Mouse (Mus musculus) Muller cell, postnatal 12 days (primary cell): ENCODE data around the gene Slc6a19.
"Not testable (repeated sequence)": the region's sequence is repeated elsewhere in the genome, so short reads cannot be mapped to it uniquely, and the experiment has no call there.

Source experiments
- DNase-seq: peaks from one replicate; pipeline ENCODE4 v3.0.0-alpha.2; 2015; ENCODE audit errors: inconsistent ontology term

Slc6a19 gene

DNA sequence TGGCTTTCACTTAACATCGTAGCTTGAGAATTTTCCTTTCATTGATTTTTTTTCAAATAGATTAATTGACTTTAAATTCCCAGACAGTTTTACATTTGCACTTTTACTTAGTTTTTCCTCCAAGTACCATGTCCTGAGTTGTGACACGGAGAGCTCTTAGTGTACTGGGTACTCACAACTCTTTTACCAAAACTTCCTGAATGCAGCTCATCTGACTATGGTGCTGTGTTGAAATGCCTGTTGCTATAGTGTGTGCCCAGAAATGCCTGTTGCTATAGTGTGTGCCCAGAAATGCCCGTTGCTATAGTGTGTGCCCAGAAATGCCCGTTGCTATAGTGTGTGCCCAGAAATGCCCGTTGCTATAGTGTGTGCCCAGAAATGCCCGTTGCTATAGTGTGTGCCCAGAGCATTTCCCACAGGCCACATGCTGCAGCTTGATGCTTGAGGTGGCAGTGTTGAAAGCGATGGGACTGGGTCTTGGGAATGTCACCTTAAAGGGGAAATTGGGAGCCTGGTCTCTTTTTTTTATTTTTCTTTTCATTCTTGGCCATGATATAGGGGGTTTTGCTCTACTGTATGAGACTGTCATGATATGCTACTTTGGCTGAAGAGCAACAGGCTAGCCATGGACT lies at the start of gene Slc6a19:
Slc6a19 (minus strand) TSS at position 172 of the 632 bp plus-strand sequence.
- DNase-seq: no peak

DNA sequence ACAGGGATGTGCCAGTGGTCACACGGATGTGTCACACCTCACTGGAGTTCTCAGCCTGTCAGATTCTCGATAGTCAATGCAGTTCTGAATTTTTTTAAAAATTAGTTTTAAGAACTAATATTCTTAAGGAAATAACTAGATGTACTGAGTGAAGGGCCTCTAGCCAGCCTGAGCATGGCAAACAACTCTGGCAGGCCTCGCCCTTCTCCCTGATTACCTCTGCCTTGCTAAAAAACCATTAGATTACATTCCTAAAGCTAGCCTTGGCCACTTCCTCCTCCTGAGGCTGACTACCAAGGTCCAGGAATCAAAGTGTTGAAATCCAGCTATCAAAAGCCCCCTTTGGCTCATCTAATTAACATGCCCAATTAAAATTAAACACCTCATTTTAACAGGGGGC lies 46.6 kb upstream of the Slc6a19 start:
- no peak for DNase-seq

DNA sequence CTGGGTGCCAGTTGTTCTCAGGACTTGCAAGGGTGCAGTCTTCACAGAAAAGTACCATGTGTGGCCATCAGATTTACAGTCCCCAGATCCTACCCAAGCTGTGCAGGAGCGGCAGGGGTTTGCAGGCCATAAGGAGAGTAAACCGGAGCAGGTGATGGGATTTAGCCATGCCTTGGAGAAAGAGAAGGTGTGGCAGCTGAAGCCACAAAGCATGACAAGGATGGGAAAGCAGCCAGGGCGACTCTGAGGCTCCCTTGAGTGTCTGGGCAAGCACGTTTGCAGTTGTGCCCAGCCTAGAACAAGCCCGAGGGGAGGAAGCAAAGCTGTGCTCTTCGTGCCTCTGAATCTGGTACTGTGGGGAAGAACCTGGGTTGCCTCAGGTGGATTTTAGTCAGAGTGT lies 45.8 kb upstream of the Slc6a19 start:
- DNase-seq: no peak

DNA sequence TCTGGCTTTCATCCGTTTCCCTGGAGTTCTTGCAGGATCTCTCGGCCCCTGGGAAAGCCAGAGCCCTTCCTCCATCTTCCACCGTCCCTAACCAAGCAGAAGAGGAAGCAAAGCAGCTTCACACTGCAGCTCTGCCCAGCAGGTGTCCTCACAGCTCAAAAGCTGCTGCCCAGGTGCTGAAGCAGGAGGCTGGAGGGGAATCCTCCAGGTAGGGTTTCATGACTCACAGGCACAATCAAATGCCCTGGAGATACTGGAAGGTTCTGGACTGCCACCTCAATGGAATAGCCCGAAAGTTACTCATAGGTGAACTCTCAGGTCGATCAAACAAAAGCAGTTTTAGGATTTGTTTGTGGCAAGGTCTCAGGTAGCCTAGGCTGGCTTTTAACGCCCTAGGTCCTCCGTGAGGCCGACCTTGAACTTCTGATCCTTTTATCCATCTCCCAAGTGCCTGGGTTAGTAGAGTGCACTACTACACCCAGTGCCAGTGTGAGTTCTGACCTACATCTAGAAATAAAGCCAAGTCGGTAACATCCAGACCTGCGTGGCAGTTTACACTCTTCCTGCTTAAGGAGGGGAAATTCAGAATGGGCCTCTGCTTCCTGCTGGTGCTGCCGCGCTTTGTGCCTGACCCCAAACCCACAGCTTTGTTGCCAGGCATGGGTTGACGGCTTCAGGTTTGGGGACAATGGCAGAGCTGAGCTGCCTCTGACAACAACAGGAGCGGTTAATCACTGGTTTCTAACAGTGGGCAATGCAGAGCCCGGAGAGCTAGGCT lies 44.2 kb upstream of the Slc6a19 start:
- DNase-seq: no peak

DNA sequence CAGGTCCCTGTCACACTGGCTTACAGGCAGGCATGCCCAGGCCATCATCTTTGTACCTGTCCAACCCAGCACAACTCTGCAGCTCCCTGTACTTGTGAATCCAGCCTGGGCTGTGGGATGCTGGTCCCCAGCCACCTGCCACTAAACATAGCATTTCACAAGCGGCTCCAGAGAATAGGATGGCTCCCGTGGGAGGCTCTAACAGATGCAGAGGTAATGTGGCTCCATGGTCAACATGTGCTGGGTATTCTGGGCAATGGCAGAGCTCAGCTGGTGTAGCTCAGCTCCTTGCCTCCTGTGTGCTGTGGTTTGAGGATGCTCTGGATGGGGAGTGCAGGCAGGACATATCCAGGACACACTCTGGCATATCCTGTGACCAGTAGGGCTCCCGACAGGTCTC lies 39.0 kb upstream of the Slc6a19 start:
- no peak for DNase-seq

DNA sequence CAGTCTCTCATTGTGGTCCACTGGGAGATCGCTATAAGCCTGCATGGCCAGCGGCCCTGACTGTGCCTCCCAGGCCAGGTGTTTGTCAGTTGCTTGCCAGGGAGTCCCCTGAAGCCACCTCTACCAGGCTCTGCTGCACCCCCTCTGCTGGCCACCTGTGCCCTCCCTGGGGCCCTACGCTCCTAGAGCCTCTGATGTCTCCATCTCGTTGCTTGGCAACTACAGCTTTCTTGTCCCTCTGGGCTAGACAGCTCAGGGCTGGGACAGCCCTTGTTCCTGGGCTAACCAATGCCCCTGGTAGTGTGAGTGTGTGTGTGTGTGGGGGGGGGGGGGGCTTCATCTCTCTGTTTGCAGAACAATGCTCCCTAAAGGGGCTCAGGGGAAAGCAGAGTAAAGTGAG lies 38.3 kb upstream of the Slc6a19 start:
- no peak for DNase-seq

DNA sequence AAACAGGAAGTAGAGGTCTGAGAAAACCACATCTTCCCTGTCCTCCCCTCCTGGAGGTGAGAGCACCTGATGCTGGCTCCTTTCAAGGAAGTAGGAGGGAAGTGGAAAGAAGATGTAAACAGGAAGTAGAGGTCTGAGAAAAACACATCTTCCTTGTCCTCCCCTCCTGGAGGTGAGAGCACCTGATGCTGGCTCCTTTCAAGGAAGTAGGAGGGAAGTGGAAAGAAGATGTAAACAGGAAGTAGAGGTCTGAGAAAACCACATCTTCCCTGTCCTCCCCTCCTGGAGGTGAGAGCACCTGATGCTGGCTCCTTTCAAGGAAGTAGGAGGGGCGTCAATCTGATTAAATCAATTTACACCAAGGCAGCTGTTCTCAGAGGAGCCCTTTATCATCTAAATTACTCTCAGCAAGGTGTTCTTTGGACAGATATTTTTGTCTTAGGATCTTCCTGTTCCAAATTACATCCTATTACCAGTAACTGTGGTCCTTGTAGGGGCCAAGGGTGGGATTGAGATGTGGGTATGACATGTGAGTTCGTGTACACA lies 35.8 kb upstream of the Slc6a19 start:
- DNase-seq: not testable (repeated sequence)

DNA sequence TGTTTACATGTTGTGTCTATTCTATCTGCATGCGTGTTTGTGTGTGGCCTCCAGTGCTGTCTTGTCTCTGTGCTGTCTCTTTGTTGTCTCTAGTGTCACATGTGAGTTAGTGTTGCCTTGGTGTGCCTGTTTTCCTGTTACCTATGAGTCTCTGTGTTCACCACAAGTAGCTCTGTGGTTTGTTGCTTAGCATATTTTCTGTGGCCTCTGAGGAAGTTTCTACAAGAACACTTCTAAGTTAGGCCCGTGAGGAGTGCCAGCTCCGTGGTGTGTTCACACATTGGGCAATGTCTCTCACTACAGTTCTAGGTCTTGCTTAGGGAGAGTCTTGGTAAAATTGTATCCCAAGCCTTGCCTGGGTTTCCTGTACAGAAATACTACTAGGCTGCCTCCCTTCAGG lies 32.3 kb upstream of the Slc6a19 start:
- no peak for DNase-seq

DNA sequence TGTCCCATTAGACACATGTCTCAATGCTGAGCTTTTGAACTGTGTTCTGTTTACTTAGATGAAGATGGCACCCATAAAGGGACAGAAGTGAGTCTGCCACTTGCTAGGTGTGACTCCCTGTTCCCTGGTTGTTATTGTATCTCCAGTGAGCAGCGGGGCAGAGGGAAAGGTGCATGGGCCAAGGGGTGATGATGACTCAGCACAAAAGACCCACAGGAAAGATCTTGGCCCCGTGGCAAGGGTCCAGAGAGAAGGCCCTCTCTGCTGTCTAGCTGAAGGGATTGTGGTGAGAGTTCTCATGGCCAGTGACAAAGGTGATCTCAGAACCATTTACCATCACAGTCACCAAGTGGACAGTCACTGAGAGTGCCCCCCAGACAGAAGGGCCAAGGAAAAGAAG lies 31.3 kb upstream of the Slc6a19 start:
- no peak for DNase-seq

DNA sequence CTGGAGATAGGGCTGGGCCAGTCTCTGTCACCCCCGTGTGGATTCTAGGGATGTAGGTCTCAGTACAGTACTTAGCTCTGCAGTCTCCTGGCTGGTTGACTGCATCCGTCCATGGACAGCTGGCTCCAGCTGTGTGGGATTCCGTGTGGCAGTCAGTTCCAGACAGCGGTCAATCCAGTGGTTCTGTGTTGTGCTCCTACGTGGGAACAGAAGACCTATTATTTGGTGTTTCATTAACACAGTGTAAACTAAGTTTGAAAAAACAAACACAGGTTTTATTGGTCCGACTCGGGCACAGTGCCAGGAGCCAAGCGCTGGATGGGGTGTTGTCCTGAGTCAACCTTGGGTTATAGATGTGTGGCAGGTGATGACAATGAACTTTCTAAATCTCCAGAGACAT lies 30.6 kb upstream of the Slc6a19 start:
- no peak for DNase-seq

DNA sequence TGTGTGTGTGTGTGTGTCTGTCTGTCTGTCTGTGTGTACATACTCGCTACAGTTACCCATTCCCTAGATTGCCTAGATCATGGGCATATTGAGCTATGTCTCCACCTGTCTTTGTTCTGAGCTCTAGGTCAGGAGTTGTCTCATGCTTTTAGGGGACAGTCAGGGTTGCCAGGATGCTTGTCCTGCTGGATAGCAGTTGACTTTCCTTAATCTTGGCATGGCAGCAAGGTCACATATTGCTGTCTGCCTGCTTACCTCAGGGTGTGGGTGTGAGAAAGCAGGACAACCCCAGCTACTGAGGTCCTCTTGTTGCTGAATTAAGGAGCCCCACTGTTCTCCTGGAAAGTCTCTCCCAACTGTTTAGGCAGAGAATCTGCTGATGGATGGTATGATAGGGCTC lies 29.7 kb upstream of the Slc6a19 start:
- DNase-seq: no peak

DNA sequence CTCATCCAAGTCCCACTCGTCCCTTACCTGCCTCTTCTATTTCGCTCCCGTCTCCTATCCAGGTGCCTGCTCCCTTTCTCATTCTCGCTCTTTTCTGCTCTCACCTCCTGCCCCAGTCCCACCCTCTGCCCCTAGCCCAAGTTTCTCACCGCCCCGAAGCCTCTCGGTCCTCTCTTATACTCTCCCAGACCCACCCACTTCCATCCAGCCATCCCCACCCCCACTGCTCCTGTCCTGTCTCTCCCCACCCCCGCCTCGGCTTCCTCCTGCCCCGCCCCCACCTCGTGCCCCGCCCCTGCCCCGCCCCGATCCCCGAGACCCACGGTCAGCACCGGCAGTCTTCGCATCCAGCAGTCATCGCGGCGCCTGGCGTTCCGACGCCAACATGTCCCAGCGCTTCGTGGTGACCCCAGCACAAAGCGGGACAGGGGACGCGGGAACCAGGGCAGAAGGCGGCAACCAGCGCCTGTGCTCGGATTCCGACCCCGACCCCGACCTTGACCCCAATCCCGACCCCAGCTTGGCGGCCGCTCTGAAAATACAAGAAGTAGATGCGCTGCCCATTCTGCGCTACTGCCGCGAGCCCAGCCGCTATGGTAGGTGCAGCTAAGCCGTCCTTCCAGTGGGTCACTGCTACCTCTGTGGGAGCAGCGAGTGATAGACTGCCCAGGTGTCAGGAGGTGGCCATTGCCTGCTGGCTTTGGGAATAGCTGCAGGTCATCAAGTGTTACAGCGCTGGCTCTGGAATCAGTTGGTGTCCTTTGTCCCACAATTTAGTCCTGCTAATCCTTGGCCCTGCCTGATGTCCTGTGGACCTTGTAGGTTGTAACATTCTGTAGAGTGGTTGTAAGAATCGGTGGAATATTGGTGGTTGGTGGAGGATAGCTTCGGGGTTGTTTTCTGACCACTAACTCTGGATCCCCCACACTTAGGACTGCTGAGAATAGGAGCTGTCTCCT lies 28.4 kb upstream of the Slc6a19 start, which contains the start of gene Slc12a7:
Slc12a7 (plus strand) TSS at position 353 of the 959 bp plus-strand sequence.
- peak; percentile 11 for DNase-seq

DNA sequence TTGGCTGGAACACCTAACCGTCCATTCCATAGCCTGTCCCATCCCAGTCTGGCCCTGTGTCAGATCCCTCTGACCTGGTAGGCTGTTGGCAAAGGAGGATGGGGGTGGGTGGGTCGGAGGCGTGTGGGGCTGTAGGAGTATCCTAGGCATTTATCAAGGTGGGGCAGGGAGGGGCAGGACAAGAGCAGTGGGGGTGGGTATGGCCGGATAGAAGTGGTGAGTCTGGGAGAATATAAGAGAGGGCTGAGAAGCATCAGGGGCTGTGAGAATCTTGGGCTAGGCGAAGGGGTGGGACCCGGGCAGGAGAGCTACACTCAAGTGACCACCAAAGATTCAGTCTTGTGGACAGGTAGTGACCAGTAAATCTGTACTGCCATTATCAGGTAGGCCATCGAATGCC lies 27.6 kb upstream of the Slc6a19 start:
- DNase-seq: no peak

DNA sequence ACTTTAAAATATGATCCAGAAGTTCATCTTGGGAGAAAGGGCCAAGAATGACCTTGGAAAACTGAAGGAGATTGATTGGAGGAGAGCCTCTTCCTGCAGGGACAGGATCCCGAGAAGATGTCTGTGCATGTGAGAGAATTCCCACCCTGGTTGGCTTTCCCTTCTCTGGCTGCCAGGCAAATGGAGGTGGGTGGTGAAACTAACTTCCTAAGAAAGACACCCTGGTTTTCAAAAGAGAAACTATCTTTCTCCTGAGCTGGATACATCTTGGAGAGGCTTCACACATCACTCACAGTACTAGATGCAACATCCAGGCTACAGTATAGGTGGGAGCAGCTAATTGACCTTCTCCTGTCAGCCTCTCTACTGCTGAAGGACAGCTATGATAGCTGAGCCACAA lies 26.2 kb upstream of the Slc6a19 start:
- DNase-seq: no peak

DNA sequence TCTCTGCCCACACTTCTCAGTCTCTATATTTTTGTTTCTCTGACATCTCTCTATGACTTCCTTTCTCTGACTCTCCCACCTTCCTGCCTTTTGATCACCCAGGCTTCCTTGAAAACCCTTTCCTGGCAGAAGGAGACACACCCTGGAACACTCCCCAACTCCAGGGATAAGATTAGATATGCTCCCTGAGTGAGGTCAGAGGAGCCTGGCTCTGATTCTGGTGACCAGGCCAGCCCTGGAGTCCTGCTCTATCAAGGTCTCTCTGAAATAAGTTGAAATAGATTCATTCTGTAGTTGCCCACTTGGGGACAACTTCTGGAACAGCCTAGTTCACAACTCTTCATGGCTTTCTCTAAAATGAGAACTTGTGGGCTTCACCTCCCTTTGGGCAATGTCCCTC lies 24.0 kb upstream of the Slc6a19 start:
- DNase-seq: no peak

DNA sequence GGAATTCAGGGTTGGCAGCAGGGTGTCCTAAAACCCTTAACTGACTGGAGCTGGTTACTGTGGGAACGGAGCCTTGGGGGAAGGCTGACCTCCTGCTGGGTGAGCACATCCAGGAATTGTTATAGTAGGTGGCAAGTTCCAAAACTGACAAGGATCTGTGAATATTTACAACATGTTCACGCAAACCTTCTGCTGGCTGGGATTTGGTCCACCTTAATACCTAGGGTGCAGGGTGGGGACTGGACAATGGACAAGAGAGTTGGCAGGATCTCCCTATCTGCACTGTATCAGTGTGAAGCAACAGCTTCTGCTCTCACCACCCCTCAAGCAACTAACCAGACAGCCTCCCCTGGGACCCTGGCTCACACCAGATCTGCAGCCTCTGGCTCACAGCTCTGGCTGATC lies 23.0 kb upstream of the Slc6a19 start:
- DNase-seq: peak; percentile 2

DNA sequence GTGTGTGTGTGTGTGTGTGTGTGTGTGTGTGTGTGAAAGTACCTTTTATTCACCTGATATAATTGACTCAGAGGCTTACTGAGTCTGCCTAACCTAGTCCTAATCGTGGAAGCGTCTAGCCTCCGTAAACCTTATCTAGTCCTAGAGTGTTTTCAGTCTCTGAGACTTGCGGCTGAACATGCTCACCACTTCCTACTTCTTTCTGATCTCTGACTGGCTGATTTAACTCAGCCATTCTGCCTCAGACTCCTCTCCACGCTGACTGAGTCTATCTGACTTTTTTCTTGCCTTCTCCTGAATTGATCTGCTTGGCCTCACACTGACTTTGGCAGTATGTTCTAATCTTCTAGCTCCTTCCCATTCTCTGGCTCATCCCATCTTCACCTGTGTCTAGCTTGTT lies 20.6 kb upstream of the Slc6a19 start:
- DNase-seq: no peak

DNA sequence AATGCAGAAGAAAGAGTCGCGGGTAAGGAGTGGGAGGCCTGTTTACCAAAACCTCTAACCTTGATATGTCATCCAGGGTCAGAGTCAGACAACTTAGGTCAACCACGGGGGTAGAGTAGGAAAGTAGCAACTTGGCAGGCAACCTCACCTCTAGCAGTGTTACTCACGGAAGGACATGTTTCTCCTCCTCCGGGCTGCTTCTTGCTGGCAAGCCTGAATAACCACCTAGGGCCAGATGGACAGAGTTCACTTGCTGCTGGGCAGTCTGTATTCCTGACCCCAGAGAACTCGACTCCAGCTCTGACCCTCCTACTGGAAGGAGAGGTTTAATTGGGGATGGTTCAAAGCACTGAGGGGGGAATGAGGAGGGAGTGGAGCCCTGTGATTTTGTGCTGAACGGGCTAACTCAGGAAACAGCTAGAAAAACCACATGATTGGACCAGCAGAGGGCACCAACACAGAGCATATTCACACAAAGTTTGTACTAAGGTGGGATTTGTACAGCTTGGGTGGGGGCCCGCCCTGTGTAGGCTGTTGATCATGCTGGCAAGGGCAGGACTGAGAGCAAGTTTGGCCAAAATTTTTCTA lies 18.5 kb upstream of the Slc6a19 start:
- DNase-seq: peak; percentile 16

DNA sequence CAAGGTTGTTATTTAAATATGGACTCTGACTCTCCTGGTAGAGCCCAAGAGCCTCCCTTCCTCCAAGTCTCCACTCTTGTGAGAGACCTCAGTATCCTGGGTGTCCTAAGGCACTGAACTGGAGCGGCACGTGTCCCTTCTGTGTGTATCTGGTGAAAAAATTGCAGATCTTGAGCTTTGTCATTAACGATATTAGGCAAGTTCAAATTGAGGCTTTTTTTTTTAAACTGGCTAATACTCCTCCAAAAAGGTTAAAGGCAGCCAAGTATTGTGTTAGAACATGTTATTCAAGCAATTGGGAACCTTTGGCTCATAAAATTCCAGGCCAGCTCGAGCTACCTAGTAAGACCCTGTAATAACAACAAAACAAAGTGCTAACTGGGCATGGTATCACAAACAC lies 15.6 kb upstream of the Slc6a19 start:
- no peak for DNase-seq

DNA sequence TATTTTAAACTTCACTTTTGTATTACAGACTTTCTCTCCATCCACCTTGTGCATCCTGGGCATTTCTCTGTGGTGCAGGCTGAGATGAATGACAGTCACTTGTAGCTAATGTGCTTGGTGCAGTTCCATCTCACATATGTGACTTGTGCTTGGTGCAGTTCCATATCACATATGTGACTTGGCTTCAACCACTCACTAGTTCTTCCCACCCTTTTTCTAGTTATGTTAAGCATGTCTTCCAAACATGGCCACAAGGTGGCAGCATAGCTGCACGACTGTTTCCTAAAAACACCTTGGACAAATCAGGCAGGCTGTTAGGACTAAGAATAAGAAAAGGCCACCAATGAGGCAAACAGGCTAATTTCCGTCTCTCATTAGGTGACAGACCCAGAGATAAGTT lies 13.6 kb upstream of the Slc6a19 start:
- peak; percentile 66 for DNase-seq

DNA sequence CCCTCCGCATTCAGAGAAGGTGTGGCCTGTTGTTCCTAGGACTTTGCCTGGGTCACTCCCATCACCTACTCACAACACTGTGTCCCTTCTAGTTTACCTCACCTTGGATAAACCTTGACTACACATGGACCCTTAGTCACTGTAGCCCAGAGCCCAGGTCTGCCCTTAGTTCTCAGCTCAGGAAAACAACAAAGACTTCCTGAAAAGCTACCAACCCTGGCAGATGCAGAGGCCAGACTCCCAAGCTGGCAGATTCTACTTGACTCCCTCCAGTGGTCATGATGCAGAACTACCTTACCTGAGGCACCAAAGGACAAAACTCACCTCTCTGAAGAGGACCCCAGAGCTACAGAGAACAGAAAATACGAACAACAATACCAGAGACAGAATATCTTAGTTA lies 9.4 kb upstream of the Slc6a19 start:
- no peak for DNase-seq

DNA sequence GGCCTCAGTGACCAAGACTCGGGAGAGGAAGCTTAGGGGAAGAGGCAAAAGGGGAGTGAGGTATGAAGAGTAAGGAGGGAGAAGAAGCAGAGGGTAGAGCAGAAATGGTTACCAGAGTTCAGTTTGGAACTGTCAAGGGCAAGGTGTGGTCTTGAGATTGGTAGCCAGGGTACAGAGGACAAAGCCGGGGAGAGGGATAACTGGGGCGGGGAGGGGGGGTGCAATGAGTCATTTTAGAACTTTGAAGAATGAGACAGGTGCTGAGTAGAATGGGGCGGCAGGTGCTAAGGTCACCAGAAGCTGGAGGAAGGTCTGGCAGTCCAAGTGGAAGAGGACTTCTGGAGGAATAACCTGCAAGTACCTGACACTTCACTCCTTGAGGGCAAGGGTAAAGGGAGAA lies 8.5 kb upstream of the Slc6a19 start:
- DNase-seq: no peak
